Mouse (Mus musculus): ENCODE results near the gene Tmem98. TPM values are rescaled to one million over a fixed set of nuclear protein-coding genes. Genes with fewer than 3 reads are reported as not detected.

Tmem98 gene
- polyA plus RNA-seq, 1 experiment from 2014 or later: 92.7 TPM

DNA sequence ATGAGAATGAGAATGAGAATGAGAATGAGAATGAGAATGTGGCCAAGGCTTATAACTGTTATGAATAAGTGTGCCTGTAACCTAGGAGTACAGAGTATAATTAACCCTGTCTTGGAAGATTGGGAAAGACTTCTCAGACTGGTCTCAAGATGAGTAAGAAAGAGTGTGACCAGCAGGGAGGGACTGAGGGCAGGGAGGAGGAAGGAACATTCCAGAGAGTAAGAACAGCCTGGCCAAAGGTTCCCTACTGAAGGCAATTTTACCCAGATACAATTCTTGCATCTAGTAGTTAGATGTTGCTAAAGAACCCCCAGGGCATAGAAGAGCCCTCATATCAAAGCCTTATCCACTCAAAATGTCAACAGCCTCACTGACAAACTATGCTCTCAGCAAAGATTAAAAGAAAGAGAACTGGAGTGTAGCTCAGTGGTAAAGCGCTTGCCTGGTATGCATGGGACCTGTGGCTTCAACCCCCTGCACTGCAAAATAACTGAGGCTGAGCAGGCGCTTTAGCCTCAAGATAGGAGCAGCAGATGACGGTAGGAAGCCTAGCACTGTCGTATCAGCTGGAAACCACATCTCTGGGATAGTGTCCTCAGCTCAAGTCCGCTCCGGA lies 37.3 kb upstream of the Tmem98 start:
- Histone ChIP-seq H3K36me3 (ENCODE audit: control insufficient read depth, insufficient read depth, low read length) (no peaks in the 10 kb centered on the region), H3K4me3 (ENCODE audit: low read depth, low read length) (no peak overlapping the region), H3K27me3 (ENCODE audit: control insufficient read depth, insufficient read depth, low read length) (no peaks in the 10 kb centered on the region), H3K9ac (ENCODE audit: low read length) (no peak overlapping the region), H3K4me1 (replicated peaks; ENCODE audit: control insufficient read depth, insufficient read depth, low read length) (no peaks in the 10 kb centered on the region), H3K4me2 (ENCODE audit: low read depth, low read length, severe bottlenecking) (no peak overlapping the region), H3K9me3 (ENCODE audit: control insufficient read depth, low read length) (no peaks in the 10 kb centered on the region), H3K27ac (ENCODE audit: low read depth, low read length) (no peak overlapping the region)
- WGBS: 86% methylated on average over 6 of the region's 6 CpGs
- no peak for ATAC-seq (replicated peaks; ENCODE audit: low FRiP score)
- DNase-seq (ENCODE audit: low spot score): no peak

DNA sequence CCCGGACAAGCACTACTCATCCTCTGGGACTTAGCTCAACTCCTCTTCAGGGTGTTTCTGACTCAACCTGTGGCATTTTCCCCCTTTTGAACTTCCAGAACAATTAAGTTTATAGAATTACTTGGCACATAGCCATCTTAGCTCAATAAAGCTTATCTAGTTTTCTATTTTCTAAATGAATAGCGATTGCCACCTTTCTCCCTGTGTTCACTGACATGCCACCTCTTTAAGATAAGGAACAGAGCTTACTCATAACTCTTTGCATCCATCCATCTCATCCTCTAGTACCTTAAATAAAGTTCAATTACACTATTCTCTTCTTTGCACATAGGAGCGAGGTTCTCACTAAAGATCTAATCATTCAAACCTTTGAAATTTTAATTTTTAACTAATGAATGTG lies 34.4 kb upstream of the Tmem98 start:
- Histone ChIP-seq H3K27me3 (ENCODE audit: control insufficient read depth, insufficient read depth, low read length) (peaks cover 10% of the 10 kb centered on the region), H3K9me3 (ENCODE audit: control insufficient read depth, low read length) (no peaks in the 10 kb centered on the region), H3K9ac (ENCODE audit: low read length) (no peak overlapping the region), H3K27ac (ENCODE audit: low read depth, low read length) (no peak overlapping the region), H3K4me2 (ENCODE audit: low read depth, low read length, severe bottlenecking) (no peak overlapping the region), H3K4me3 (ENCODE audit: low read depth, low read length) (no peak overlapping the region), H3K4me1 (replicated peaks; ENCODE audit: control insufficient read depth, insufficient read depth, low read length) (peaks cover 6% of the 10 kb centered on the region; the same call in 1 of the 2 replicates), H3K36me3 (ENCODE audit: control insufficient read depth, insufficient read depth, low read length) (no peaks in the 10 kb centered on the region)
- 81% methylated on average over 3 of the region's 3 CpGs for WGBS
- ATAC-seq (replicated peaks; ENCODE audit: low FRiP score): no peak
- no peak for DNase-seq (ENCODE audit: low spot score)

- Histone ChIP-seq H3K4me2 (ENCODE audit: low read depth, low read length, severe bottlenecking) (no peak overlapping the region), H3K4me1 (replicated peaks; ENCODE audit: control insufficient read depth, insufficient read depth, low read length) (peaks cover 6% of the 10 kb centered on the region; the same call in 1 of the 2 replicates), H3K9me3 (ENCODE audit: control insufficient read depth, low read length) (no peaks in the 10 kb centered on the region), H3K27ac (ENCODE audit: low read depth, low read length) (no peak overlapping the region), H3K4me3 (ENCODE audit: low read depth, low read length) (no peak overlapping the region), H3K36me3 (ENCODE audit: control insufficient read depth, insufficient read depth, low read length) (no peaks in the 10 kb centered on the region), H3K27me3 (ENCODE audit: control insufficient read depth, insufficient read depth, low read length) (peaks cover 10% of the 10 kb centered on the region), H3K9ac (ENCODE audit: low read length) (no peak overlapping the region)
- DNase-seq (ENCODE audit: low spot score): no peak
- no peak for ATAC-seq (replicated peaks; ENCODE audit: low FRiP score)
- 87% methylated on average over 2 of the region's 2 CpGs for WGBS
Measured at GRCm38 (mm10) chr11:80777708-80778107, 32.3 kb upstream of the Tmem98 start.

DNA sequence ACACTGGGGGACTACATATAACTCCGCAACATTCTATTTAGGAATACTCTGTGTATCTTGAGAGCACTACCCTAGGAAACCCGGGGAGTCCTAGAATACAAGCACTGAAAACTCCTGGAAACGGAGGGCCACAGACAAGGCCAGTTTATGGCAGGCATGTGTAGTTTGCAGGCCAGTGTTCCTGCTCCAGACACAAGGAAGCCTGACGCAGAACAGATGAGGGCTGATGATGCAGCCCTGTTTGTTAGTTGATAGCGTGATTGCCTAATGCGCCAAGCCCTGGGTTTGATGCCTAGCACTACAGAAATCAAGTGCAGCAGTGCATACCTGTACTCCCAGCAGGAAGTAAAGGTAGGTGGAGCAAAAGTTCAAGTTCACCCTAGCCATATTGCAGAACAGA lies 31.8 kb upstream of the Tmem98 start:
- DNase-seq (ENCODE audit: low spot score): no peak

GRCm38 (mm10) chr11:80778916-80779526 lies 31.0 kb upstream of the Tmem98 start:
- WGBS: 5% methylated on average over 18 of the region's 18 CpGs
- Histone ChIP-seq H3K4me2 (ENCODE audit: low read depth, low read length, severe bottlenecking) (peak overlapping the region; percentile 90), H3K27me3 (ENCODE audit: control insufficient read depth, insufficient read depth, low read length) (peaks cover 10% of the 10 kb centered on the region), H3K4me3 (ENCODE audit: low read depth, low read length) (peak overlapping the region; percentile 64), H3K36me3 (ENCODE audit: control insufficient read depth, insufficient read depth, low read length) (no peaks in the 10 kb centered on the region), H3K9me3 (ENCODE audit: control insufficient read depth, low read length) (no peaks in the 10 kb centered on the region), H3K9ac (ENCODE audit: low read length) (peak overlapping the region; percentile 59), H3K27ac (ENCODE audit: low read depth, low read length) (no peak overlapping the region), H3K4me1 (replicated peaks; ENCODE audit: control insufficient read depth, insufficient read depth, low read length) (peaks cover 6% of the 10 kb centered on the region; the same call in 1 of the 2 replicates)
- DNase-seq (ENCODE audit: low spot score) (no peak), ATAC-seq (replicated peaks; ENCODE audit: low FRiP score) (peak; percentile 42; the same call in 1 of the 2 replicates)

More for the DNA sequence above, 31.8 kb upstream of the Tmem98 start:
- Histone ChIP-seq H3K4me2 (ENCODE audit: low read depth, low read length, severe bottlenecking) (no peak overlapping the region), H3K9ac (ENCODE audit: low read length) (no peak overlapping the region), H3K36me3 (ENCODE audit: control insufficient read depth, insufficient read depth, low read length) (no peaks in the 10 kb centered on the region), H3K9me3 (ENCODE audit: control insufficient read depth, low read length) (no peaks in the 10 kb centered on the region), H3K27ac (ENCODE audit: low read depth, low read length) (no peak overlapping the region), H3K4me1 (replicated peaks; ENCODE audit: control insufficient read depth, insufficient read depth, low read length) (peaks cover 6% of the 10 kb centered on the region; the same call in 1 of the 2 replicates), H3K27me3 (ENCODE audit: control insufficient read depth, insufficient read depth, low read length) (peaks cover 10% of the 10 kb centered on the region), H3K4me3 (ENCODE audit: low read depth, low read length) (no peak overlapping the region)
- WGBS: 76% methylated on average over 6 of the region's 6 CpGs
- ATAC-seq (replicated peaks; ENCODE audit: low FRiP score): no peak

- DNase-seq (ENCODE audit: low spot score) (peak; percentile 94), ATAC-seq (replicated peaks; ENCODE audit: low FRiP score) (peak; percentile 95)
- Histone ChIP-seq H3K9me3 (ENCODE audit: control insufficient read depth, low read length) (no peaks in the 10 kb centered on the region), H3K27ac (ENCODE audit: low read depth, low read length) (no peak within 1 kb of the TSS), H3K4me2 (ENCODE audit: low read depth, low read length, severe bottlenecking) (peak within 1 kb of the TSS; percentile 90), H3K36me3 (ENCODE audit: control insufficient read depth, insufficient read depth, low read length) (no peaks in the 10 kb centered on the region), H3K27me3 (ENCODE audit: control insufficient read depth, insufficient read depth, low read length) (peaks cover 10% of the 10 kb centered on the region), H3K4me3 (ENCODE audit: low read depth, low read length) (peak within 1 kb of the TSS; percentile 64), H3K4me1 (replicated peaks; ENCODE audit: control insufficient read depth, insufficient read depth, low read length) (peaks cover 6% of the 10 kb centered on the region; the same call in 1 of the 2 replicates), H3K9ac (ENCODE audit: low read length) (peak within 1 kb of the TSS; percentile 59)
- under 1% methylated on average over 87 of the region's 87 CpGs for WGBS
Measured at GRCm38 (mm10) chr11:80779527-80780344, 30.2 kb upstream of the Tmem98 start, which contains the start of gene Myo1d. TSS of gene Myo1d (minus strand) at chr11:80780025.

GRCm38 (mm10) chr11:80781535-80781934 lies 28.4 kb upstream of the Tmem98 start:
- Histone ChIP-seq H3K4me2 (ENCODE audit: low read depth, low read length, severe bottlenecking) (no peak overlapping the region), H3K27me3 (ENCODE audit: control insufficient read depth, insufficient read depth, low read length) (peaks cover 10% of the 10 kb centered on the region), H3K4me3 (ENCODE audit: low read depth, low read length) (no peak overlapping the region), H3K9me3 (ENCODE audit: control insufficient read depth, low read length) (no peaks in the 10 kb centered on the region), H3K9ac (ENCODE audit: low read length) (no peak overlapping the region), H3K4me1 (replicated peaks; ENCODE audit: control insufficient read depth, insufficient read depth, low read length) (peaks cover 6% of the 10 kb centered on the region; the same call in 1 of the 2 replicates), H3K27ac (ENCODE audit: low read depth, low read length) (no peak overlapping the region), H3K36me3 (ENCODE audit: control insufficient read depth, insufficient read depth, low read length) (no peaks in the 10 kb centered on the region)
- WGBS: 95% methylated on average over 2 of the region's 2 CpGs
- ATAC-seq (replicated peaks; ENCODE audit: low FRiP score) (no peak), DNase-seq (ENCODE audit: low spot score) (no peak)

DNA sequence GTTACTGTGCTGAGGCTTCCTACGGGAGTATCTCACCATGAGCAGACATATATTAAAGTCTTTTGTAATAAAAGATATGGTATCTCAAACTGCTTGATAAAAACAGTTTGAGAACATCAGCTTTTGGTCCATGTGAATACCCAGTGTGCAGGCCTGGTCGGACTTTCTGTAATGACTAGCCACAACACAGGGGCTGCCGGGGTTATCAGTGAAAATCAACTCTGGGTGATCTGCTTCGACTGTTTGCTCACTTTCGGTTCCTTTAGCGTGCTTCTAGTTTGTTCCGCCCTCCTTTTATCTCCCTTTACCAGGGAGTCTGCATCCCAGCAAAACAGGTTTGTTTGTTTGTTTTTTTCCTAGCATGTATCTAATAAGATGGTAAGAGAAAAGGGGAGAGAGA lies 26.5 kb upstream of the Tmem98 start:
- peaks cover 6% of the 10 kb centered on the region for H3K27me3 ChIP-seq (ENCODE audit: control insufficient read depth, insufficient read depth, low read length)
- H3K27ac ChIP-seq (ENCODE audit: low read depth, low read length): no peak overlapping the region
- no peaks in the 10 kb centered on the region for H3K36me3 ChIP-seq (ENCODE audit: control insufficient read depth, insufficient read depth, low read length)
- DNase-seq (ENCODE audit: low spot score) (no peak), ATAC-seq (replicated peaks; ENCODE audit: low FRiP score) (no peak)
- no peaks in the 10 kb centered on the region for H3K9me3 ChIP-seq (ENCODE audit: control insufficient read depth, low read length)
- peaks cover 6% of the 10 kb centered on the region; the same call in 1 of the 2 replicates for H3K4me1 ChIP-seq (replicated peaks; ENCODE audit: control insufficient read depth, insufficient read depth, low read length)
- no peak overlapping the region for H3K4me3 ChIP-seq (ENCODE audit: low read depth, low read length)
- 85% methylated on average over 7 of the region's 7 CpGs for WGBS
- no peak overlapping the region for H3K9ac ChIP-seq (ENCODE audit: low read length)
- no peak overlapping the region for H3K4me2 ChIP-seq (ENCODE audit: low read depth, low read length, severe bottlenecking)

Data from forebrain, embryonic 11.5 days (tissue).